Mouse (Mus musculus): ENCODE data around the gene 9130213A22Rik.
A peak's percentile ranks its signal among the peaks of the same experiment; 100 is the strongest.

9130213A22Rik gene

DNA sequence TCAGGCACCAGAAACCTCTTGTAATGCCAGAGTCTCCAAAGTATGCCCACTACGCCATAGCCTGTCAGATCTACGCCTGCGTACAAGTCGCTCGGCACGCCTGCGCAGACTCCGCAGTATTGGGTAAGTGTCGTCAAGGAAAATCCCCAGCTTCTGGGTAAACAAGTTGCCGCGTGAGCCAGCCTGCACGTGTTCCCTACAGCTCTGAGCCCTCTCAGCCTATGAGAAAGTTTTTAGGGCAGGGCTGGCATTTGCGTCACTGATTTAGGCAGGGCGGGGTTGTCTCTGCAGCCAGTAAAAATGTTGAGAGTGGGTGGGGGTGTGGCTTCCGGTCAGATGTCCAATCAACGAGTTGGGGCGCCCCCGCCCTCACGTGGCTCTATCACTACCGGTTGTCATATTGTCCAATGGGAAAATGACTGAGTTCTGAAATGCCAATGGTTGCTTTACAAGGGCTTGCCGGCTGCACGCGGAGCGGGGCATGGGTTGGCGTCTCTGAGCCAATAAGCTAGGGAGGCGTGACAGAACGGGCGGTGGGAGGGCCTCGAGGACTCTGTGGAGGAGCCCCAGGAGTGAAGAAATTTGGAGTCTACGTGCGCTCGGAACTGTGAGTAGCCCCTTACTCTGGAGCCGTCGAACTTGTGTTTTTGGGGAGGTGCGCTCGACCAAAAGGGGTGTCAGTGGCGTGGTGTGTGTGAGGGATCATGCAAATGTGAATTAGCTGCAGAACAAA lies 27.5 kb downstream of the 9130213A22Rik start, which contains the start of gene Per1:
TSS of gene Per1 (plus strand) at position 521 of the 733 bp plus-strand sequence.
- DNase-seq (ENCODE audit: low spot score in 2 of 2), result peak; percentile 95 to 97

DNA sequence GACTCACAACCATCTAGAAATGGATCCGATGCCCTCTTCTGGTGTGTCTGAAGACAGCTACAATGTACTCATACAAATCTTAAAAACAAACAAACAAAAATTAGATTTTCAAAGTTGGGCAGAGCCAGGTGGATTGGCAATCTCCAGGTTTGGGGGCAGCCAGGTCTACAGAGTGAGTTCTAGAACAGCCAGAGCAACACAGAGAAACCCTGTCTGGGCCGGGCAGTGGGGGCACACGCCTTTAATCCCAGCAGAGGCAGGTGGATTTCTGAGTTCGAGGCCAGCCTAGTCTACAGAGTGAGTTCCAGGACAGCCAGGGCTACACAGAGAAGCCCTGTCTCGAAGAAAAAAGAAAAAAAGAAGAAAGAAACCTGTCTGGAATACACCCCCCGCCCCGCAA lies 28.5 kb downstream of the 9130213A22Rik start:
- DNase-seq (ENCODE audit: low spot score in 2 of 2), result peak in 1 of 2 experiments; percentile 58

DNA sequence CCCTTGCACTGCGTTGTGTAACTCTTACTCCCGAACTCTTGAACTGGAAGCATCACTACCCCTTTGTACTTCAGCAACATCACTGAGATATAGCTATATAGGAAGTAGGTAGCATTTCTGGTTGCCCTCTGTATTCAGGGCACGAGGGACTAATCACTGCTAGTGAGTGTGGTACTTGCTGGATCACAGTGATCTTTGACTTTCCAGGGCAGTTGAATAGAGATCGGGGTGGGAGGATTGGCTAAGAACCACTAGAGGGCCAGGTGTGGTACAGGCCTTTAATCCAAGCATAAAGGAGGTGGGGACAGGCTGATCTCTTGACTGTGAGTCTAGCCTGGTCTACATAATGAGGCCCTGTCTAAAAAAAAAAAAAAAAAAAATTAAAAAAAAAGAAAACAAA lies 29.5 kb downstream of the 9130213A22Rik start:
- DNase-seq (ENCODE audit: low spot score in 2 of 2), result peak in 1 of 2 experiments; percentile 56

DNA sequence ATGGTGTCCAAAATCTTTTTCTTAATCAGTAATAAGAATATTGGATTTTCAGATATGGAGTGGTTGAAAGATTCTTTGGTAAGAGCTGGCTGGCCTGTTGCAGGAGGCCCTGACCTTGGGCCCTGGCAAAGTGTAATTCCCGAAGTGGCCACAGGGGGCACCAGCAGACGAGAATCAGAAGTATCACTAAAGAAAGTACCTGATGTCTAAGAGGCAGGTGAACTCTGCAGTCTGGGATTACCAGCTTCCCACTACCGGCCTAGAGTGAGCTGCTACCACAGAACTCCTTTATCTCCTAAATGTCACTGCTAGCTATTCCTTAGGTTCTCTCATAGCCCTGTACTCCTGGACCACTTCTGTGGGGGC lies 30.0 kb downstream of the 9130213A22Rik start:
- peak; percentile 91 to 98 for DNase-seq (ENCODE audit: low spot score in 2 of 2)

DNA sequence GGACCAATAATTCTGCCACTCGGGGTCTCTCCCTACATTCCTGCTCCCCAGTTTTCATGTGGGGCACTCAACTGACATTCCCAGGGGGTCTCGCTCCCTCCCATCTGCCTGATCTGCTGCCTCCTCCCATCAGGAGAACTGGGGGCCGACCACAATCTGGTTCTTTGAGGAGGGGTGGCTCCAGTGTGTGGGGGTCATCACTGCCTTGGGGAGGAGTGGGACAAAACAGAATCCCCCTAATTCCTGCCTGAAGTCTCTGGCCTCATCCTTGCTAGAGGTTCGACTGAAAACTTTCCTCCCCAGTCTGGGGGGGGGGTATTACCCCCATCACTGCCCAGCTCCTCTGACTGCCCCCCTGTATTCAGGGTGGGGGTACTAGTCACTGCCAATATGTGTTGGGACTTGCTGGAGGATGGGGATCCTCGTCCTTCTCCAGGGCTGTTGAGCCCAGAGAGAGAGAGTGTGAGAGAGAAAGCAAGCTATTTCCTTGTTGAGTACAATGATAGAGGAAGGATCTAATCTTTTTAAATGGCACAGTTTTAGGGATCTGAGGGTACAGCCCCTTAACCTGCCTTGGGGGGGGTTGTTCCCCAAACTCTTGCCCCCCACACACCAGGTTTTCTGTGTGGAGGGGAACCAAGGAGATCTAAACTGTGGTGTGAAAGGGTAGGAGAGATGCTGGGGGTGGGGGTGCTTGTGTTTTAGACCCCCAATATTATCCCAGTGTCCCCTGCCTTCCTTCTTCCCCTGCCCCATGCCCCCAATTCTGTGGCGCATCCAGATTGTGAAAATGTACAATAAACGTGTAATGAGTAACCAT lies 30.6 kb downstream of the 9130213A22Rik start:
- DNase-seq (ENCODE audit: low spot score in 2 of 2), result peak in 1 of 2 experiments; percentile 61

DNA sequence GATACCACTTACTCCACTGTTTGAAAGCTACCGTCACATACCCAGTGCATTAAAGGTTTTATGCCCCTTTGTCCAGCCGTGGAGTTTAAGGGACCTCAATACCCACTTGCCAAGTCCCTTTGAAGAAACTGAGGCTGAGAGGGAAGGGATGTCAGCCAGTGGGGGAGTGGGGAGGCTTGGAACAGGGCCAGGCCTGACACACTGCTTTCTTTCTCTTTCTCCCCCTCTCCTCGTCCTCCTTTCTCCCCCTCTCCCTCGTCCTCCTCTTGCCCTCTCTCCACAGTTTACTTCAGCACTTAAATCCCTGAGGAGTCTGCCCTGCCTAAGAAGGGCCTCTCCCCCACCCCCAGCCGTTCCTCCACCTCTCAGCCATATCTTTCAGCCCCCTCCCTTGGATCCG lies 32.0 kb downstream of the 9130213A22Rik start:
- DNase-seq (ENCODE audit: low spot score in 2 of 2), result peak in 1 of 2 experiments; percentile 54

DNA sequence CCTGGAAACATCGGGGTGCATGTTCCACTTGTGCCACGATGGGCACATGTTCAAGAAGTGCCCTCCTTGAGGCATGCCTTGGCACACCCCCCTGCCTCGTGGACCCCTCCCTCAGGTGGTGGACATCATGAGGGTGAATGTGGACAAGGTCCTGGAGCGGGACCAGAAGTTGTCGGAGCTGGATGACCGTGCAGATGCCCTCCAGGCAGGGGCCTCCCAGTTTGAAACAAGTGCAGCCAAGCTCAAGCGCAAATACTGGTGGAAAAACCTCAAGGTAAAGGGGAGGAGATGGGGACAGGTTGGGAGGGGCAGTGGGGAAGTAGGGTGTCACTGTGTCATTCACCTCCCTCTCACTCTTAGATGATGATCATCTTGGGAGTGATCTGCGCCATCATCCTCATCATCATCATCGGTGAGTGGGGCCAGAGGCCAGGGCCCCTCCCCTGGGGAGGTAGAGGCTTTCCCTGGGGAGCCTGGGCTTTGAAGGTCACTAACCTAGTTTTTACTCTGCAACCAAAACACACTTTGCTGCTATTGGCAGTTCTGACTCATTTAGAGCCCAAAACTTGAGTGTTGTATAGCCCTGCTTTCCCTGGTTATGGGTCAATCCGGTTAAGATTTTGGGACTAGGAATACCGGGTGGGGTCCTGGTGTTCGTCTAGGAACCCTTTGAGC lies 32.6 kb downstream of the 9130213A22Rik start:
- peak in 1 of 2 experiments; percentile 71 for DNase-seq (ENCODE audit: low spot score in 2 of 2)

DNA sequence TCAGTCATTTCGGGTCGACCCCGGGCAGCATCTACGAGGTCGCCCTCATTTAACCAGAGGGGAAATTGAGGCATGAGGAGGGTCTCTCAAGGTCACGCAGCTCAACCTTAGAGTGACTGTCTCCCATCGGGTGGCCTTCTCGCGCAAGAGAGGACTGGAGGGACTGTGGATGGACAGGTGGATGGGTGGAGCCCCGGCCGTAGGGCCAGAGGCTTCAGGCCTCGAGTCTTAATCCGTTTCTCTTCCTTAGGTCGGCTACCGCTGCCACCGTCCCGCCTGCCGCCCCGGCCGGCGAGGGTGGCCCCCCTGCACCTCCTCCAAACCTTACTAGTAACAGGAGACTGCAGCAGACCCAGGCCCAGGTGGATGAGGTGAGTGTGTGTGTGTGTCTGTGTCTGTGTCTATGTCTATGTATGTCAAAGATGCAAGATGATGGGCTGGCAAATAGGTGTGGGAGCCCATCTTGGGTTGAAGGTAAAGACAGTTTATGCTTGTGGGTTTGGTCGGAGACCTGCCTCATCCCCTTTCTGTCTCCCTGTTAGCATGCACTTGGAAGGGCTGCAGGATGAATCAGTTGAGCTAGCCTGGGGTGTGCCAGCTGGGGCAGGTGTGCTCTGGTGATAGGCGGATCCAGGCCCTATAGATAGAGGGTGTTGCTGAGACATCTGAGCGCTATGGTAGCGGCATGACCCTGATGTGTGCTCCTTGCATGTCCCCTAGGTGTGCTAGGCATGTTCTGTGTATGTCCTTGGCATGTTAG lies 33.4 kb downstream of the 9130213A22Rik start:
- peak; percentile 48 to 76 for DNase-seq (ENCODE audit: low spot score in 2 of 2)

DNA sequence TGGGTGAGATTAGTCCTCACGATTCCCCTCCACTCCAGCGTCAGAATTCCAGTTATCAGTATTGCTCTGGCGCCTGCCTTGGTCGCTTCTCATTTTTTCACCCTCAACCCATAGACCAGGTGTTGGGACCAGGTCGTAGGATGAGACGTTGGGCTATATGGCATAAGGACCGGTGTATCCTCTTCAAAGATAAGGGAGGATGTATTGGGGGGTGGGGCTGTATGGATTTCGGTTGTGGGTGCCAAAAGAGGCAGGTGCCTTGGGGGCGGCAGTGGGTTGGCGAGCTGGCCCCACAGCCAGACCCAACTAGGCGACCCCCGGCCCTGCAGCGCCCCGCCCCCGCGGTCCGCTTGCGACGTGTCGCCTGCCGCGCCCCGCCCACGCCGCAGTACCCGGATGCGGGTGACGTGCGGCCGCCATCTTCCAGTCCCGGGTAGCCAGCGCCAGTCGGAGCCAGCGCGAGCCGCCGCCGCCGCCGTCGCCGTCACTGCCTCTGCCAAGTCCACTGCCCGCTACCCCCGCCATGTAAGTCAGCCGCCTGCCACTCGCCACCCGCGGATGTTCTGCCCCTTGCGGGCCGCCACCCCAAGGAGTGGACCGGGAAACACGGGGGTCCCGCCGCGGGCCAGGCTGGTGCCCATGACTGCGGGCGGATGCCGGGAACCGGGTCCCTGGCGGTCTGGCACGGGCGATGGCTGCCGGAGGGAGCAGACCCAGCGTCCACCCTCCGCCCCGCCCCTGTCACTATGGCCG lies 34.1 kb downstream of the 9130213A22Rik start, which contains the start of gene Vamp2:
TSS of gene Vamp2 (plus strand) at position 388 of the 753 bp plus-strand sequence.
- DNase-seq (ENCODE audit: low spot score in 2 of 2), result peak; percentile 84 to 95

DNA sequence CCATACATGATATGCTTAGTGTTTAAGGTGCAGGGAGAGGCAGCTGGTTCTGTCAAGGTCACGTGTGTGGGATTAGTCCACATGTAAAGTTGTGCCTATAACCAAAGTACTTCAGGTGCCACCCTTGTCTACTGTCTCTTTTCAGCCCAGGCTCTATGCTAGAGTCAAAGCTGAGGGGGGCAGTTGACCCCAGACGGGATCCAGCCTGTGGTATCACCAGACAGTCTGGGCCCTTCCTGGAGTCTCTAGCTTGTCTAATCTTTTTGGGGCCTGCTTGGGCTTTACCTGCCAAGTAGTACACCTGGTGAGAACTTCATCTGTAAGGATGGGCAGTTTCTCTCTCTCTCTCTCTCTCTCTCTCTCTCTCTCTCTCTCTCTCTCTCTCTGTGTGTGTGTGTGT lies 34.8 kb downstream of the 9130213A22Rik start:
- DNase-seq (ENCODE audit: low spot score in 2 of 2), result peak in 1 of 2 experiments; percentile 54

DNA sequence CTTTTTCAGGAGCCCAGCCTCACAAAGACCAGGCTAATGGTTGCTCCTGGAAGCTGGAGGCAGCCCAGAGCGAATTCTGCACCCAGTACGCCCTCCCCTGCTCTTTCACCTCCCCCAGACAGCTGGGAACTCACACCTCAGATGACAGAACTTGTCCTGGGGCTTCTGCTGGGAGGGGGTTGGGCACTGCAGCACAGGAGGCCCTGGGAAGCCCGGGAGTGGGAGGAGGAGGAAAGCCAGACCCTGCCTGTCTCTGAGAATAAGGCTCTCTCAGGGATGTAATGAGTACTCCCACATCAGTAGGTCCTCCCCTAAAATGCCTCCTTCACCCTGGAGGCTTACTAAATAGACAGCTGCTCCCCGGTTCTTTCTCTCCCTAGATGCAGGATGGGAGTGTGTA lies 35.3 kb downstream of the 9130213A22Rik start:
- DNase-seq (ENCODE audit: low spot score in 2 of 2), result peak in 1 of 2 experiments; percentile 55

DNA sequence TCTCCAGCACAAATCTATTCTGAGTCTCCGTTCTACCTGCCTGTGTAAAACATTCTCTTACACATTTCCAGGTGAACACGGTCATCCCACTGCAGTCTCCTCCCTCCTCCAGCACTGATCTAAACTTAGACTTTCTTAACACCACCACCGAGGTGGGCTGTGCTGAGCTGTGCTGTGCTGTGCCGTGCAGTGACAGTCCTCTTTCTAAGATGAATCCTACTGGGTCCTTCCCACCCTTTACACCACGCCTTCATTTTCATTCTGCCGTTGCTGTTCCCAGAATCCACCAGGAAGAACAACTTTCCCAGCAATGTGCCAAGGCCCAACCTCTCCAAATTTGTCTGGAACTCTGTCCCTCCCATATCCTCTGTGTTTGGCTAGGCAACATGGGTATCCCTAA lies 36.0 kb downstream of the 9130213A22Rik start:
- no peak for DNase-seq (ENCODE audit: low spot score in 2 of 2)

DNA sequence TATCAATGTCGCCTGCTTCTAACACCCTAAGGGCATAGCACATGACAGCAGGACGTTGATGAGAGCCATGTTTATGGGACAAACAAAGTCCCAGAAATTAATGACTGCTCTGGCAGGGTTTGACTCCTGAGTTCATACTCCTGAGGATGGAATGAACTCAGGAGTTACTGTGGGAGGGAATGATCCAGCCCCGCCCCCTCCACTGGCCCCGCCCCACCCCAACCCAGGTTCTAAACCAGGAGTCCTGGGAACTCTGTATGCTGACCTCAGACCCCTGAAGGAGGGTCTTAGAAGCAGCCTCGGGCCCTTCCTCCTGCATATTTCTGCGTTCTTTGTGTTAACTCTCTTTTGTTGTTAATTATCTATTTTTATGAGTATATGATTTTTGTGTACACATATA lies 36.8 kb downstream of the 9130213A22Rik start:
- DNase-seq (ENCODE audit: low spot score in 2 of 2), result no peak

DNA sequence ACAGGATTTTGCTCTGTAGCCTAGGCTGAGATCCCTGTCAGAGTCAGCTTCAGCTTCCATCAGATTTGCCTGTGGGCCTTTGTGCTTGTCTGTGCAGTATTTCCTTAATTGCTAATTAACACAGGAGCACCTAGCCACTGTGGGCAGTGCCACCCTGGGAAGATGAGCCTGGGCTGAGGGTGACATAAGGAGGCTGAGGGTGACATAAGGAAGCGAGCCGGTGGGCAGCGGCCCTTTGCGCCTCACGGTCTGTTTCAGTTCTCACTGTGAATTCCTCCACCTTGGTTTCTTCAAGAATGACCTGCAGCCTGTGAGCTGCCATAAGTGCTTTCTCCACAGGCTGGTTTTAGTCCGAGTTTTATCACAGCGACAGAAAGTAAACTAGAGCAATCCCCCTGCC lies 40.8 kb downstream of the 9130213A22Rik start:
- DNase-seq (ENCODE audit: low spot score in 2 of 2), result peak in 1 of 2 experiments; percentile 58

DNA sequence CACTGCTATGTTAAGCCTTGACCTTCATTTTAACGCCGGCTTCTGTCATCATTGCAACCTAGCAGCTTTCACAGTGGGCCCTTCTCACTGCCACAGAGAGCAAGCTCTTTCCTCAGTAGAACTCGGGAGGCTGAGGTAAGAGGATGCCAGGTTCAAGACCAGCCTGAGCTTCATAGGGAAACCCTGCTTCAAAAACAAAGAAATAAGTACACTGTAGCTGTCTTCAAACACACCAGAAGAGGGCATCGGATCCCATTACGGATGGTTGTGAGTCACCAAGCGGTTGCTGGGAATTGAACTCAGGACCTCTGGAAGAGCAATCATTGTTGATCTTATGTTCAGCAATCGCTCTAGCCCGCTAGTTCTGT lies 41.5 kb downstream of the 9130213A22Rik start:
- DNase-seq (ENCODE audit: low spot score in 2 of 2), result no peak

DNA sequence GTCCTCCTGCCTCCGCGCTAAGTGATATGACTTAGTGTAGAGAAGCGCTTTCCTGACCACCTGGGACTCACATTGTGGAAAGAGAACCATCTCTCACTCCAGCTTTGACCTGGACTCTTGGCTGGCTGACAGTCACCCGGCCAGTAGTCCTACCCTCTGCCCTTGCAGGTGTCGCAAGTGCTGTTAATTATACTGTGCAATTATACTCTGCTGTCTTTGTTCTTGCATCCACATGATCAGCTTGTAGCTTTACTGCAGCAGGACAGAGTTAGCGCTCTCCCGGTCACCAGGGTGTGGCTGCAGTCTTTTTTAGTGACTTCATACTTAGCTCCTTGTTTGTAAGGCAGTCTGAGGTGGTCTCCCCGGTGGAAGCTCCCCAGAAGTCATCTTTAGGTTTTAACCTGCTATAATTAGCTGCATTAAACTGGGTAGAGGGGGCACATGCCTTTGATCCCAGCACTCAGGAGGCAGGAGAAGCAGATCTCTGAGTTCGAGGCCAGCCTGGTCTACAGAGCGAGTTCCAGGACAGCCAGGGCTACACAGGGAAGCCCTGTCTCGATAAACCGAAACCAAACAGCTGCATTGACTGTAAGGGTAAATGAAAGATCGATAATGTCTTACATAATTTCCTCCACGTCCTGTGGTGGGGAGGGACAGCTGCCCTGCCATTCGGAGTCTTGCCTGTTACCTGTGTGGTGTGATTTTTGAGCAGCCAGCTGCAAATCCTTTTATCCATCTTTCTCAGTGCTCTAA lies 42.1 kb downstream of the 9130213A22Rik start:
- no peak for DNase-seq (ENCODE audit: low spot score in 2 of 2)

DNA sequence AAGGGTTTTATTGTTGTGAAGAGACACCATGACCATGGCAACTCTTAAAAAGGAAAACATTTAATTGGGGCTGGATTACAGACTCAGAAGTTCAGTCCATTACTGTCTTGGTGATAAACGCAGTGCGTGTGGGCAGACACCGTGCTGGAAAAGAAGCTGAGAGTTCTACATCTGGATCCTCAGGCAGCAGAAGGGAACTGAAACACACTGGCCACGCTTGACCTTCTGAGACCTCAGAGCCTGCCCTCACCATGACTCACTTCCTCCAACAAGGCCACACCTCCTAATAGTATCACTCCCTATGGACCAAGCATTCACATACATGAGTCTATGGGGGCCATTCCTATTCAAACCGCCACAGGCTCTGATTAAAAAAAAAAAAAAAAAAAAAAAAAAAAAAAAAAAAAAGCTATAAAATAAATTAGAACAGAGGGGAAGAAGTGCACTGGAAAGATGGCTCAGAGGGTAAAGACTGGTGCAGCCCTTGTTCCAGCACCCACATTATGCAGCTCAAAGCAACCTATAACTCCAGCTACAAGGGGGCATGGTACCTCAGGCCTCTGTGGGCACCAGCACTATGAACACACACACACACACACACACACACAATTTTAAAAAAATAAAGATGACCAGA lies 43.5 kb downstream of the 9130213A22Rik start:
- DNase-seq (ENCODE audit: low spot score in 2 of 2), result no peak

DNA sequence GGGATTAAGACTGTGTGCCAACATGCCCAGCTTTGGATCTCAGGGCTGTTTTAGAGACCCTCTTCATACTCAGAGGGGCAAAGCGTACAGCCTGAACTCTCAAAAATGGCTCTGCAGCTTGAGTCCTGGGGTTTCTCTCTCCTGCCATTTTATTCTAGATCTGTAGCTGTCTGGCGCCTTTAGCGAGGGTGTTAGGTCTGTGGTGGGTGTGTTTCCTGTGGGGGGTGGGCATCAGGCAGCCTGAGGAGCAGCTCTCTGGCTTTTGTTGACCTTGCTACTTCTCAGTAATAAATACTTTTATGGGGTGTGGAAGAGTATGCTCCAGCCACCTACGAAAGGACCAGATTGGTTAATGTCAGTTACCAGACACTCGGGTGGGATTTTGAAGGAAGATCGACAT lies 44.3 kb downstream of the 9130213A22Rik start:
- DNase-seq (ENCODE audit: low spot score in 2 of 2), result no peak

DNA sequence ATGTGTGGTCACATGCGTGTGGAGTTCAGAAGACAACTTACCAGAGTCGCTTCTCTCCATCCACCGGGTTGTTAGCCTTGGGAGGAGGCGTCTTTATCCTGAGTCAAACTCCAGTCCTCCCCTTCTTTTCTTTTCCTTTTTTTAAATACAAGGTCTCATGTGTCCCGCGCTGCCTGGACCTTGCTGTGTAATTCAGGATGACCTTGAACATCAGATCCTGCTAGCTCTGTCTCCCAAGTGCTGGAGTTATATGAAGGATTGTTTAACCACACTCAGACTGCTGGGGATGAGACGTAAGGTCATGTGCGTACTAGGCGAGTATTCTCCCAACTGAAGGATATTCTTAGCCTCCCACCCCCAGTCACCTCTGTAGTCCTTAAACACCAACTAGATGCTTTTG lies 45.1 kb downstream of the 9130213A22Rik start:
- DNase-seq (ENCODE audit: low spot score in 2 of 2), result no peak

DNA sequence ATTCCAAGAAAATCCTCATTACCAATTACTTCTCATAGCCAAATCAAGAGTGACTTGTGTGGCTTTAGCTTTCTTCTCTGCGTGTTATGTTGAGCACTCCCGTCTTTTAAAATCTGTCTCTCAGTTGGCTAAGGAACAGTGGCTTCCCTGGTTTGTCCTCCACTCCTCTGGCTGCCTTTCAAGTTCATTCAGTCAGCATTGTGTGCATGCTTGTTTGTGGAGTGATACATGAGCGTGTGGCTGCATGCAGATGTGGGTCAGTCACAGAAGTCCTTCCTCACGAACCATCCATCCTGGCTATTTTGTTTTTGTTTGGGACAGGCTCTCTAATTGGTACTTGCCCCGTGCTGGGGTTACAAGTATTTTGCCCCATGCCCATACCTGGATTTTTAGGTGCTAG lies 45.8 kb downstream of the 9130213A22Rik start:
- DNase-seq (ENCODE audit: low spot score in 2 of 2), result no peak
